Mouse (Mus musculus): ENCODE measurements at regions not wholly inside any gene's neighbourhood (a gene's known extent, or its start where the extent isn't known, plus 50 kb on each side); places are given as distances from the start of the nearest gene placed in this dataset.

DNA sequence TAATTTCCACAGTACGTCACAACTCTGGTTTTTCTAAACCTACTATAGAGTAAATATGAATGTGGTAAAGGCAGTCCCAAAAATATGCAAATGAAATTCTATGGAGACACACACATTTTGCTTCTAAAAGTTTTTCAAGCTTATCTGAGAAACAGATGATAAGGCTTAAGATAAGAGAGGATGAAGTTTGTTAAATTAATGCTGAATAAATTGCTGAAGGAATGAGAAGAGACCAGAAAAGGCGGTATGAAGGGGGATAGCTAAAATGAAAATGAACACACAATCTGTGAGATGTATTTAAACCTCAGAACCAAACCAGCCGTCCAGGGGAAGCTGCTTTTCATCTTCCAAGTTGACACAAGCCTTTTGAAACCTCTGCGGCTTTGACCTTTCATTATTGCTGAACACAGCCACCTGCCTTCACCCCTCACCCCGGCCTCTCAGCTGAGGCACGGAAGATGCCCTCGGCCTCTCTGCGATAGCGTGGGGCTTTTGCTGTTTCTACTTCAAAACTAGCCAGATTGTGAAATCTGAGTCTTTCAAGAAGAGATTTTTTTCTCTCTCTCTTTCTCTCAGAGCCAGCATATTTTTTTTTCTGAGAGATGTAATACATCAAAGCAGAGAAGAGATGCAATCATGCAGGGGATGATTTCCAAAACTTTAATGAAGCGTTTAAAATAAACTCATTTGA lies 328.7 kb upstream of the Rag2 start:
- no peak for ATAC-seq (replicated peaks in 1 of 2; ENCODE audit: insufficient read depth in 1 of 2, low FRiP score in 2 of 2, low TSS enrichment in 1 of 2, low read depth in 1 of 2, poor library complexity in 2 of 2, severe bottlenecking in 2 of 2)

DNA sequence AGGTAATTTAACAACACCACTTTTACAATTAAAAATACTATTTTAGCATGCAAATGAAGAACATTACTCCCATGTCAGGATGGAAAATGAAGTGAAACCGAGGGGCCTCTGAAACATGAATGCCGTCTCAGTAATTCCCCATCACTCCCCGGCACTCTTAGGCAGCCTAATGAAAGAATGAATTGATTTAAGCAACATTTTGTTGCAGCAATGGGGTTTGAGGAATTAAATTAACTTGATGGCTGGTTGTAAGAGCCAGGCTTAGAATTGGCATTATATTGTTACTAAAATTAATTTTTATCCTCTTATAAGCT lies 328.2 kb upstream of the Rag2 start:
- no peak for ATAC-seq (replicated peaks in 1 of 2; ENCODE audit: insufficient read depth in 1 of 2, low FRiP score in 2 of 2, low TSS enrichment in 1 of 2, low read depth in 1 of 2, poor library complexity in 2 of 2, severe bottlenecking in 2 of 2)

DNA sequence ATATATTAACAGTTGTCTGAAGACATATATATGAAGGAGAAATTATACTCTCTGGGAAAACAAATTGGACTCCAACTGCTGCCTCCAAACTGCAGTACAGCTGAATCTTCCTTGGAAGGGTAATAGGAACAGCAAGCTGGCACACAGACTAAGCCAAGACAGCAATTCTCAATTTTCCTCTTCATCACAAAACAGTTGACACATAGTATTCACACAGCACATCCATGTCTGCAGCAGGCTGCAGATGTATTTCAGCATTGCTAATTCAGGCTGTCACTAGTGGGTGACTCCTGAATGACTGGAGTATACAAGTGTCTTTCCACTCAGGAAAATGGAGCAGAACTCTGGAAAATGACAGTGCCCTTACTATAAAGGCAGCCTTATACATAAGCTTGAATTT lies 327.7 kb upstream of the Rag2 start:
- no peak for ATAC-seq (replicated peaks in 1 of 2; ENCODE audit: insufficient read depth in 1 of 2, low FRiP score in 2 of 2, low TSS enrichment in 1 of 2, low read depth in 1 of 2, poor library complexity in 2 of 2, severe bottlenecking in 2 of 2)

DNA sequence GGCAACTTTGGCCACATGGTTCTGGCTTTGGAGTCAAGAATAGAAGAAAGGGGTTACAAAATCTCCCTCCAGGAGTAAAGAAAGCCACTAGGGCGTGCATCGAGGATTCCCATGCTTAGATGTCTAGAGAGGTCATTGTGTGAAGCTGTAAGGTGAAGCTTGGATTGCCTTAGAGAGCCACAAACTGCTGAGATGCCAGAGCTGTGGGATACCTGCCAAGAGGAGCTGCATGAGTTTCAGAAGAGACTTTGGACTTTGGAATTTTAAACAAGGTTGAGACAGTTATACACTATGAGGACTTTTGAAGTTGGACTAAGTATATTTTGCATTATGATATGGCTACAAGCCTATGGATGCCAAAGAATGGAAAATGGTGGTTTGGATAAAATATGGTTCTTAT lies 325.4 kb upstream of the Rag2 start:
- ATAC-seq (replicated peaks in 1 of 2; ENCODE audit: insufficient read depth in 1 of 2, low FRiP score in 2 of 2, low TSS enrichment in 1 of 2, low read depth in 1 of 2, poor library complexity in 2 of 2, severe bottlenecking in 2 of 2) = no peak

DNA sequence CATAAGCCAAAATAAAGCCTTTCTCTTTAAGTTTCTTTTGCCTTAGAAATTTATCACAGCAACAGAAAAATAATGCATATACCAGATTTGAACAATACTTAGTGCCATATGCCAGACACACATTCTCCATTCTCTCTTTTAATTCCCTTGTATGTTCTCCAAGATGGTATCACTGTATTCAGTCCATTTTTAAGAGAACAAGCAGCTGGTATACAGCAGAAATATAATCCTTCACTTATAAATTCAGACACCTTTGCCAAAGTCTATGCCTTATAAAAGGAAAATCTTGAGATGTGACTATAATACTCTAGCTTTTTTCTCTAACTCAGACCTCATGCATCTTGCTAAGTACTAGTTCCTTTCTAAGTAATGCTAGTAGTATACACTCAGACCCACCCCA lies 324.4 kb upstream of the Rag2 start:
- no peak for ATAC-seq (replicated peaks in 1 of 2; ENCODE audit: insufficient read depth in 1 of 2, low FRiP score in 2 of 2, low TSS enrichment in 1 of 2, low read depth in 1 of 2, poor library complexity in 2 of 2, severe bottlenecking in 2 of 2)

DNA sequence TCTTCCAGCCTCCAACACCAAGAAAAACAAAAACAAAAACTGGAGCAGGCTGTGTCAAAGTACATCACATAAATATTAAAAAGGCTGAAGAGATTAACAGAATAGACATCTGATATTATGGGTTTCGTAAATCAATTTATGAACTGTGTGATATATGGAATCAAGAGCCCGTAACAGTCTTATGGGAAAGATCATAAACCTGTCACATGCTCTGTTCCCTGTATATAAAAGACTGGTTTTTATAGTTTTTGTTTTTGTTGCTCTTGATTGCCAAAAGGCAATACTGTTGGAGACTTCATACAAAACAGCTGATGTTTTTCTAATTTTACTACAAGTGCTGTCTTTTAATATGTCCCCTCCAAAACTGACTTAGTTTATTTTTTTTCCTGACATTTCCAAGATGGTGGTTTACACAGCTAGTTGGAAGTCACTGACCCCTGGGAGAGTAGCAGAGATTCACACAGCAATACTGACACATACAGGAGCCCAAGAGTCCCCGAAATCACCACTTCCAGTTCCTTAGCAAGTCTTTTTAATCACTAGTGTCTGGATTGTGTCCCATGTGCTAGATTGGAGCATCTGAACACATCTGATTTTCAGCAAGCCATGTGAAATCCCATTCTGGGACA lies 303.1 kb upstream of the Rag2 start:
- no peak for ATAC-seq (replicated peaks in 1 of 2; ENCODE audit: insufficient read depth in 1 of 2, low FRiP score in 2 of 2, low TSS enrichment in 1 of 2, low read depth in 1 of 2, poor library complexity in 2 of 2, severe bottlenecking in 2 of 2)

DNA sequence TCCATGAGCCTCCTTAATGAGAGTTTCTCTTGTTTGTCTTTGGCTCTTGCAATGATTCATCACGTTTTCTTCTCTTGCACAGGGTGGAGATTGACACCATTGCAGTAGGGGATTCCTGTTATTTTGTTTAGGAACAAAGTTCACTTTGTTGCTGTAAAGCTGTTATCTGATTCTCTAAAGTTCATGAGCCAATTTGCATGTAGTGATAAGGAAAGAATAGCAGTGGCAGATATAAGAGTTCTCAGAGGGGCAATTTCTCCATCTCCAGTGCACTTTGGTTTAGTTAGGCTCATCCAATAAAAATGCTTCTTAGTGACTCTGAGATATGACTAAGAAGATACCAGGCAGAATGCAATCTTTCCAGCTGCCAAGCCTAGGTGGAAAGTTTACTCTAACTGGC lies 267.8 kb upstream of the Rag2 start:
- ATAC-seq (replicated peaks in 1 of 2; ENCODE audit: insufficient read depth in 1 of 2, low FRiP score in 2 of 2, low TSS enrichment in 1 of 2, low read depth in 1 of 2, poor library complexity in 2 of 2, severe bottlenecking in 2 of 2) = no peak

DNA sequence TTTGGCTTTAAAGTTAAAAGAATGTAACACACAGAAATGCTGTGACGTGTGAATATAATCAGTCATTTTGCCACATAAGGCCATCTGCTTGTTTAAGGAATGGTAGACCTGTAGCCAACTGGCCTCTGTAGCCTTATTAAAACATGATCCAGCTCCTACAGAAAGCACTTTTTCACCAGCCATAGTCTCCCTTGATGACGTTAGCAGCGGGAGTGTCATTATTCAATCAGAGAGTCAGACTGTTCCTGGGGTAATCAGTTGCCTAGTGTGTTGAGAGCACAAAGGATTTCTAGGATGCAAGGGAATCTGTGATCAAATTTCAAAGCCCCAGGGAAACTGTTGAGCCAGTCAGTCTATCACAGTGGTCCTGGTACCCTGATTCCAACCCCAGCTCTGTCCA lies 260.3 kb upstream of the Rag2 start:
- no peak for ATAC-seq (replicated peaks in 1 of 2; ENCODE audit: insufficient read depth in 1 of 2, low FRiP score in 2 of 2, low TSS enrichment in 1 of 2, low read depth in 1 of 2, poor library complexity in 2 of 2, severe bottlenecking in 2 of 2)

DNA sequence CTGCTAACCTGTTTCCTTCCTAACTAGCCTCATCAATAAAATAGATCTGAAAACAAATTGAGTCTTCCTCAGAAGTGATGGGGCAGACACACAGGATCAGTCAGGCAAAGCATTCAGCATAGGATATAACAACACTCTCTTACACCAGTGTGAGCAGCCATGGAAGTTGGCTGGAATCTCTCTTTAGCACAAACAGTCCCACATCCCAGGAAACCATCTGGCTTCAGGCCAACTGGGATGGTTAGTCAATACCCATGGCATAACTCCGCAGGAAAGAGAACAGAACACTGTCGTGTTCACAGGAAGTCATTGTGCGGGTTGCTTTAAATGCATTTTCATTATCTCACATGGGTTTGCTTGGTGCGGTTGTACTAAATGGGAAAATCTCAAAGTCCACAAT lies 256.2 kb upstream of the Rag2 start:
- no peak for ATAC-seq (replicated peaks in 1 of 2; ENCODE audit: insufficient read depth in 1 of 2, low FRiP score in 2 of 2, low TSS enrichment in 1 of 2, low read depth in 1 of 2, poor library complexity in 2 of 2, severe bottlenecking in 2 of 2)

DNA sequence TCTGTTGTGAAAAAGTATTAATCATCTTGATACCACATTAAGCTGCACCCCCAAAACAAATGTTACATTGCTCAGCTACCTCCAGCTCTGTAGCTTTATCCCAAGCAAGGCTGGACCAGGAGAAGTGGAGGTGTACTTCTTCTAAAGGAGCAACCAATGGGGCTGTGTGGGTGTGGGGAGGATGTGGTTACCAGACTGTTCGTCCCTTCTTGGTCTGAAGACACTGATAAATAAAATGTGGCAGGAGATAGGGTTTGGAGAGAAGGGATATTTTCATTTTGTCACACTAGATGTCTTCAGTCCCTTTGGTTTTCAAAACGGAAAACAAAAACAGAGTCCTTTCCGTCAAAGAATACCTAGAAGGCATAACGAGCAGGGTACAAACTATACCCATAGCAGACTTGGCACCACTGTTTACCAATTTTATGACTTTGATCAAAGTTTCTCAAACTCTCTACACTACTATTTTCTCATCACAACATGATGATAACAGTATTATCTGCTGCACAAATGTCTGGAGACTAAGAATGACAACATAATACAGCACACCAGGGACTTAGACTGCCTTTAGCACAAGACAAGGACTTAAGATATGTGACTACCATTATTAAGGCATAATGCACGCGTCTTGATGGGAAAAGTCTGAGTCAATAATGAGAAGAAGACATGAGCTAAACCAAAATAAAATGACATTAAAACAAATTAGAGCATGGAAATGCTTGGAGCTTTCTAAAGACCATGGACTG lies 253.4 kb upstream of the Rag2 start:
- no peak for ATAC-seq (replicated peaks in 1 of 2; ENCODE audit: insufficient read depth in 1 of 2, low FRiP score in 2 of 2, low TSS enrichment in 1 of 2, low read depth in 1 of 2, poor library complexity in 2 of 2, severe bottlenecking in 2 of 2)

DNA sequence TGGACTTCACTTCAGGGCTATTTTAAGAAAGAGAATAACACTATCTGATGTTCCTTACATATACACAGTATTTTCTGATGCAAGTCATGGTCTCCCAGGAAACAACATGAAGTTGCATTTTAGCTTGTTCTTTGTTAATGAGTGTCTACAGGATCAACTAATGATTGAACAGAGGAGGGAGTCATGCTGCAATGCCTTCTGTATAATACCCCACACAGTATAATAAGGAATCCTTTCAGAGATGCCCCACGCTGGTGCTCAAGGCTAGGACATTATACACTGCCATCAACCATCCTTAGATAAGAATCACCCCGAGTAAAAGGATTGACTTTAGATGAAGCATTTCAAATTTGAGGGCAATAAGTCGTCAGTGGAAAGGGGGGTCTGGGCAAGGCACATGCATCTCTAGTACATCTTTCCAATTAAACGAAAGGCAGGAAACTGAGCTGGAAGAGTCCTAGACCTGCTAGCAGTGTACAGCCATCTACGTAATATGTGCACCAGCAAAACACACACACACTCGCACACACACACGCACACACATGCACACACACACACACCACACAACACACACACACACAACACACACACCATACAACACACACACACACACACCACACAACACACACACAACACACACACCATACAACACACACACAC lies 252.6 kb upstream of the Rag2 start:
- ATAC-seq (replicated peaks in 1 of 2; ENCODE audit: insufficient read depth in 1 of 2, low FRiP score in 2 of 2, low TSS enrichment in 1 of 2, low read depth in 1 of 2, poor library complexity in 2 of 2, severe bottlenecking in 2 of 2) = no peak

DNA sequence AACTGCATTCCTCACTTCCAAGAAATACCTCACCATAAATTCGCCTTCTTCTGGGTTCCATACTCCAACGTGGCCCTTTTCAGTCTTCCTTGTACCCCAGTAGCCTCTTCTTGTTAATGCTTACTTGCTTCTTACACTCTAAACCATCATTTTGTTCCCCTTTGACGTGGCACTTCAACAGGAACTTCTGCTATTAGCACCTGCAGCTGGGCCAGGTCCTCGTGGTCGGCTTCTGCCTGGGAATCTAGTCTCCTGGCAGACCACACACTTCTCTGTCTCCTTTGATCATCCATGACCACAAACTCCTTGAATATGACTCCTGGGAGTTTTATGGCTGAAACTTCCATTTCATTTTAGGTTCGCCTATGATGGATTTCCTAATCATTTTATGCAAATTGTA lies 243.9 kb upstream of the Rag2 start:
- ATAC-seq (replicated peaks in 1 of 2; ENCODE audit: insufficient read depth in 1 of 2, low FRiP score in 2 of 2, low TSS enrichment in 1 of 2, low read depth in 1 of 2, poor library complexity in 2 of 2, severe bottlenecking in 2 of 2) = no peak

DNA sequence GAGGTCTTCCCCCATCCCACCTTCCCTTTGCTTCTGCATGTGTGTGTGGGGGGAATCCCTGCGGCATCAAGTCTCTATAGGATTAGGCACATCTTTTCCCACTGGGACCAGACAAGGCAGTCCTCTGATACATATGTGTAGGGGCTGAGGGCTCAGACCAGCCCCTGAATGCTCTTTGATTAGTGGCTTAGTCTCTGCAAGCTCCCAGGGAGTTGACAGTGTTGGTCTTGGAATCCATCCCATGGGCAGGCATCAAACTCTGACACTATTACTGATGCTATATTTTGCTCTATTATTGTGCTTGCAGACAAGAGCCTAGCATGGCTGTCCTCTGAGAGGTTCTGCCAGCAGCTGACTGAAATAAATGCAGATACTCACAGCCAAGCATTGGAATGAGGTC lies 209.5 kb upstream of the Rag2 start:
- no peak for ATAC-seq (replicated peaks in 1 of 2; ENCODE audit: insufficient read depth in 1 of 2, low FRiP score in 2 of 2, low TSS enrichment in 1 of 2, low read depth in 1 of 2, poor library complexity in 2 of 2, severe bottlenecking in 2 of 2)

DNA sequence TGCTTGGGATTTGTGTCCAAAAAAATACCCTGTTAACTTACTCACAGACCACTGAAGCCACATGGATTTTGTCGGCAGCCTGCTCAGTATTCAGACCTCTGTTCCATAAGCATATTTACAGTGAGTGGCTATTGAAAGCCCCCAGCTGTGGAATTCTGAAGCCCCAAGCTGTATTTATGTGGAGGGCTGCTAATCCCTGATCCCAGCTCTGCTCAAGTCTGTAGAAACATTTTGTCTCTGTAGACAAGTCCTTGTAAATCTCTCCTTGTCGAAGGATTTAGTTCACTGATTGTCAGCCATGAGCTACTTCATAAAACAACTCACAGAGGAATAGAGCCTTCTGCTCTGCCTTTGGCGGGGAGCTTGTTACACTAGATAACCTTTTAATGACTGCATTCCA lies 207.8 kb upstream of the Rag2 start:
- ATAC-seq (replicated peaks in 1 of 2; ENCODE audit: insufficient read depth in 1 of 2, low FRiP score in 2 of 2, low TSS enrichment in 1 of 2, low read depth in 1 of 2, poor library complexity in 2 of 2, severe bottlenecking in 2 of 2) = no peak

DNA sequence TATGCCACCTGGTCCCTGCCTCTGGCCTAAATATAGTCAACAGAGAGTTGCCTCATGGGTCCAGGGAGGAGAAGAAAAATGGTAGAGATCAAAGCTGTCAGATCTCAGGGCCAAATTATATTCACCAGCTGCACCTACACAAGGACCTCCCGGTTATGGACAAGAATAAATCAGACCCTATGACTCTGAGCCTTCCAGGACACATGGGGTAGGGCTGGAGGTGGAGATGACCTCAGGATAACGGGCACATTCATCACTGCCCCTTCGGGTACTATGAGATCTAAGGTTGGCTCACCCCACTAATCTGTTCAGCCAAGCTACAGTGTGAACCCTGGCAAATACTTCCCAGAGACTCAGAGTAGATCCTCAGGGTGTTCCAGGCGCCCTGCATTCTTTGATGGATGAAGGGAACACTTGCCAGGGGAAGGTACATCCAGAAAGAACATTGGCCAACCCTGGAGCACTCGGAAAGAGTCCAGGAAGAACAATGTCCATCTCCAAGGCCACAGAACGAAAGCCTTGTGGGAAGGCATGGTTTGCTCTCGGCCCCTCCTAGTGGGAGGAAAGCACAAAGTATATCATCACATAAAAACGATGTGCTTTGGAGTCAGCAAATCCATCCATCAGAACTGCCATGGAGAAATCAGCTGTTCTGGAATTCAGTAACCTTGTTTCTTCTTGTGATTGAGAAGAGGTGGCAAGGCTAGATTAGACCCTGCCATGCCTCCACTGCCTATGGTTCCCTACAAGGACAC lies 191.2 kb upstream of the Rag2 start:
- ATAC-seq (replicated peaks in 1 of 2; ENCODE audit: insufficient read depth in 1 of 2, low FRiP score in 2 of 2, low TSS enrichment in 1 of 2, low read depth in 1 of 2, poor library complexity in 2 of 2, severe bottlenecking in 2 of 2) = no peak

DNA sequence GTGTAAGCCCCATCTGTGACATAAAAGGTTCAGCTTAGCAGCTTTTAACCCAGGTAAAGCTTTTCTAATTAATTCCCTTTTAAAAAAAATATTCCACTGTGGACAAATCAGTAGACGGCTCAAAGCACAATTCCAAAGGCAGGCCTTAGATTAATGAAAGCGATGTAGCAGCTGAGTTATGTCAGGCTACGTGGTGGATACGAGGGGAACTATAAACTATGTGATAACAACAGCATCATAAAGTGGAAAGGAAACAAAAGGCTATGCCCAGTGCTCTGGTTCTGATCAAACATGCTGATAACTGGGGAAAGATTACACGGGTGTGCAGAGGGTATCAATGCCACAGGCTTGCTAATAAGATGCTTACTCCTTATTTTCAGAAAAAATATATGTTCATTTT lies 184.3 kb upstream of the Rag2 start:
- ATAC-seq (replicated peaks in 1 of 2; ENCODE audit: insufficient read depth in 1 of 2, low FRiP score in 2 of 2, low TSS enrichment in 1 of 2, low read depth in 1 of 2, poor library complexity in 2 of 2, severe bottlenecking in 2 of 2) = no peak

DNA sequence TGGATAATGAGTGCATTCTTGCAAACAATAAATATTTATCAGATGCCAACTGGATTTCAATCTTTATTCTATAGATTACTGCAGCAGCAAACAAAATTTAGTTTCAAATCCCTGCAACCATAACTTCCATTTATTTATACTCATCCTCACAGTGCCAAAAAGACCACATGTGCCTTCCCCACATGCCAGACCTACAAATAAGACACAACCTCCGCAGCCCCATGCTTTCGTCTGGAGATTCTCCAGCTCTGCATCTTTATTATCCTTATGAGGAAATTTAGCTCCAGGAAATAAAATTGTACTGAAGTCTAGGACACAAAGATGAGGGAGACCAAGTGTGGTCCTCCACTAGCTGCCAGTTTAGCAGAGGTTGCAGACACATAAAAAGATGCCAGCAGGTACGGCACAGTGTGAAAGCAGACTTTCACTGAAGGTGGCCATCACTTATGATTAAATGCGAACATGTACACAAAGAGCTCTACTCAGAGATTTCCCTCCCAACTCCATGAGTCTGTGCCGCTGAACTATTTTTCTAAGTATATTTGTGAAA lies 183.4 kb upstream of the Rag2 start:
- ATAC-seq (replicated peaks in 1 of 2; ENCODE audit: insufficient read depth in 1 of 2, low FRiP score in 2 of 2, low TSS enrichment in 1 of 2, low read depth in 1 of 2, poor library complexity in 2 of 2, severe bottlenecking in 2 of 2) = no peak

DNA sequence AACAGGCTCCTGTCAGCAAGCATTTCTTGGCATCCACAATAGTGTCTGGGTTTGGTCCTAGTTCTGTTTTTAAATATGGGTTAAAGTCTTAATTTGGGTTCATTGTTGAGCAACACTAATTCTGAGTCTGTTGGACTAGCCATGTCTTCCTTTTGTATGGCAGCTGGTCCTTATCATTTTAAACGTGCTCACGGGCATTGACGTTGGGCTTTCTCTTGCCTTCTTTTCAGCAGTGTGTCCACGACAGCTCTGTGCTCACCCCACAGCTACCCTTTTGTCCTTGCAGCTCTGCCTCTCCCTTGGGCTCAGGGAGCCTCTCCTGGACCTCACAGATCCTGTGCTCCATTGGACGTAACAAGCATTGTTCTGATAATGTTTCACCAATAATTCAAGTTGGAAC lies 168.9 kb upstream of the Rag2 start:
- ATAC-seq (replicated peaks in 1 of 2; ENCODE audit: insufficient read depth in 1 of 2, low FRiP score in 2 of 2, low TSS enrichment in 1 of 2, low read depth in 1 of 2, poor library complexity in 2 of 2, severe bottlenecking in 2 of 2) = no peak
